Mouse (Mus musculus) layer of hippocampus, postnatal 36 days (tissue): Measurements from ENCODE around the gene Xrcc2. TPM values are rescaled to one million over a fixed set of nuclear protein-coding genes. Genes with fewer than 3 reads are reported as not detected.
"Not testable (repeated sequence)": the region's sequence is repeated elsewhere in the genome, so short reads cannot be mapped to it uniquely, and the experiment has no call there.

Source experiments
- DNase-seq, 2 experiments: peaks; one replicate each; pipeline ENCODE4 v3.0.0; 2022
- total RNA-seq, 2 experiments: library from RNA; stranded (reverse); gene quantifications; 2 replicates each; pipeline ENCODE4 v1.2.3; 2021

Gene Xrcc2
- 1 to 10 TPM; 5.2 to 6.8 TPM for total RNA-seq

DNA sequence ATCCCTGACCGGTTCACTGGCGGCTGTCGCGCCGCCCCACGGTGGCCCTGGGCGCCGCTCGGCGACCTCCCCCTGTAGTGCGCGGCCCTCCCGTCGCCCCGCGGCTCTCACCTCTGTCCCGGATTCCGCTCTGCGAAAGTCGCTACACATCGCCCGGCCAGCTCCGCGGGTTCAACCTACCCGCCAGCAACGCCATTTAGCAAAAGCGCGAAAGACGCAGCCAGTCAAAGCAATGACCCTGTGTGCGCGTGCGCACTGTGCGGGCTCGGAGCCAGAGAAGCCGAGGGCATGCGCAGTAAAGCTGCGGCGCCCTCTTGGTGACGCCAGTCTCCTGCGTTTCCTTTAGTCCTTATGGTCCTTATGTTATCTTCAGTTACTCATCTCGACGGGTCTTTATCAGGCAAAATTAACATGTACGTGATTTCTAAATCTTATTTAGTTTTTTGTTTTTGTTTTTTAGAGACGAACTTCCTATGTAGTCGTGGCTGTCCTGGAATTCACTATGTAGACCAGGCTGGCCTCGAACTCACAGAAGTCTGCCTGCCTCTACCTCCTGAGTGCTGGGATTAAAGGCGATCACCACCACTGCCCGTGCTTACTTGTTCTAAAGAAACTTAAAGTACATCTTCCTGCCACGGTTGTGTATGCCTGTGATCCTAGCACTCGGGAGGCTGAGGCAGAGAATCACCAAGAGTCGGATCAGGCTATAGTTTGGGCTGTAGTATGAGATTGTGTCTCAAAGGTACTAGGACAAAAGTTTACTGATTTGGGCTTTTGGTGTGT is at the start of gene Xrcc2:
Gene Xrcc2 (minus strand): TSS at position 259 of the 783 bp plus-strand sequence.
- DNase-seq: peak; percentile 95 to 96

GRCm38 (mm10) chr5:25754236-25754766 is 48.7 kb upstream of the Xrcc2 start:
- no peak for DNase-seq

- no peak for DNase-seq
Observed at GRCm38 (mm10) chr5:25753556-25754235, 48.1 kb upstream of the Xrcc2 start.

- DNase-seq: no peak
Observed at GRCm38 (mm10) chr5:25752862-25753261, 47.2 kb upstream of the Xrcc2 start.

DNA sequence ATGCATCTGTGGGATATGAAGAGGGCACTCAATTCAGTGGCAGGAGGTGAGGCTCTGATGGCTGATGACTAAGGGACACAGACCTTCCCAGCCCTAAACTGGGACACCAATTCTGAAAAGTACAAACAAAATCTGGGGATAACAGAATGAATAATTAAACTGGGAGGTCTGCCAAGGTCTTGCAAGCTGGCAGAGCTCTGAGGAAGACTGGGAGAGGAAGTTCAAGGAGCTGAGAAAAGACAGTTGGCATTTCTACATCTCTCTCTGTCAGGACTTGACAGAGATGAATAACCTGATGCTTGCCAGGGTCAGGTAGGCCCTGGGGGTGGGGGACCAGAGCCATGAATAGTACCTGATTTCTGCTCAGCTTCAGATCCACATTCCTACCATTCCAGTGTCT is 45.9 kb upstream of the Xrcc2 start:
- DNase-seq: no peak

- DNase-seq: no peak
Observed at GRCm38 (mm10) chr5:25748613-25749012, 43.0 kb upstream of the Xrcc2 start.

DNA sequence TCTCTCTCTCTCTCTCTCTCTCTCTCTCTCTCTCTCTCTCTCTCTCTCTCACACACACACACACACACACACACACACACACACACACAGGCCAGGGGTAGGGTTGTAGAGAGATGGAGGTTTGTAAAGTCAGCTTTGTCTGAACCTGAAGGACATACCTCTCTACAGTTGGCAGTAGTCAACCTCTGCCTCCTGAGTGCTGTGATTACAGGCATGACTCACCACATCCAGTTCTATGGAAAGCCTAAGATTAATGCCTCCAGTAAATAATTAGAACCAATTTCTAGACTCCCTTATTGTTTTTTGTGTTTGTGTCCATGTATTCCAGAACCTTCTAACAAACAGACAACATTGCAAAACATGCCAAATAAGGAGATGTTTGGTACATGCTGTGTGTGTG is 42.3 kb upstream of the Xrcc2 start:
- DNase-seq: no peak

GRCm38 (mm10) chr5:25738902-25739301 is 33.3 kb upstream of the Xrcc2 start:
- not testable (repeated sequence) for DNase-seq

GRCm38 (mm10) chr5:25738448-25738847 is 32.8 kb upstream of the Xrcc2 start:
- DNase-seq: no peak

DNA sequence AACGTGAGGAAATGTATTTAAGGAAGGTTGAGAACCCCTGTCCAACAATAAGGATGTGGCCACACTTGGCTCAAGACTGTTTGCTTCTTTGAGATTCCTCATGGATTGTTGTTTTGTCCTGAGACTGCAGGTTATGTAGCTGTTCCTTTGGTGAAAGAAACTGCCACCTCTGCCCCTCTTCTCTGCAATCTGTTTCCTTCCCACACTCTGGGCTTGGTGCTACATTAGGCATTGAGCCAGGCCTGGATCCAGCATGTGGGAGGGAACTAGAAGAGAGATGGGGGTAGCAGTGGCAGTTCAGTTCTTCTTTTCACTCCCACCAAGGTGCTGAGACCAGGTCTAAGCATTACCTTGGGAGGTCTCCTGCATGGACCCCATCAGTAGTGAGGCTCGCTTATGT is 30.2 kb upstream of the Xrcc2 start:
- DNase-seq: peak; percentile 60 to 66

- peak in 1 of 2 experiments; percentile 51 for DNase-seq
Observed at GRCm38 (mm10) chr5:25734318-25734717, 28.7 kb upstream of the Xrcc2 start.

DNA sequence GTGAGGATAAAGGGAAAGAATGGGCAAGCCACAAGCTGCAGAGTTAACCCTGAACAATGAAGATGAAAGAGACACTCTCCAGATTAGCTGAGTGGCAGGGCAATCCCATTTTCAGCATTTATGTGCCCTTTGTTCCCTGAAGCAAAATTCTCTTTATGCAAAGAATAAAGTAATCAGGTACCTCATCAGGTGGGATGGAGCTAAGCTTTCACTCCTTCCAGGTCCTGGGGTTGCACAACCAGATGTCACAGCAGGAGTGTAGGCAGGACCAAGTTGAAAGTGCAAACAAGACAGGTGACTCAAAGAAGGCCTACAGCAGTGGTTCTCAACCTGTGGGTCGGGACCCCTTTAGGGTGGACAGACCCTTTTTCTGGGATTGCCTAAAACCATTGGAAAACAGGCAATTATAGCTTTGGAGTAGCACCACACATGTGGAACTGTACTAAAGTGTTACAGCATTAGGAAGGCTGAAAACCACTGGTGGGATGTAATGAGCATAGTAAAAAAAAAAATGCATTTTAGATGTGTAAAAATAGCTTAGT is 18.6 kb upstream of the Xrcc2 start:
- no peak for DNase-seq

GRCm38 (mm10) chr5:25723016-25723415 is 17.4 kb upstream of the Xrcc2 start:
- DNase-seq: no peak

DNA sequence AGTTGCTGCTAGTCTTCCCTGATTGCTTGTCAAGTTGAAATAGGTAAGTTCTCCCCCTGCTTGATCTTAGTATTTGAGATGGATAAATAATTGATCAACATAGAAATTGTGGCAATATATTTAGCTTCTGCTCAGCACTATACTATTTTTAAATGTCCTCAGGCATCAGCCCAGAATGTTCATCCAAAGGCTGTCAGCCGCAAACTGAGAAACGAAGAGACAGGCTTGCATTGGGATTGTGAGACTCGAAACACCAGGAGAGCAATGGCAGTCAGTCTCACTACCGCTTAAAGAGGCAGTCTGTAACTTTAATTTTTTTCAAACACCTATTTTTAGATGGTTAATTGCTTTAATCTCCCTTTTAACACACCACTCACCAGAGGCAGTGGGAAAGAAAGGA is 13.8 kb upstream of the Xrcc2 start:
- DNase-seq: no peak

DNA sequence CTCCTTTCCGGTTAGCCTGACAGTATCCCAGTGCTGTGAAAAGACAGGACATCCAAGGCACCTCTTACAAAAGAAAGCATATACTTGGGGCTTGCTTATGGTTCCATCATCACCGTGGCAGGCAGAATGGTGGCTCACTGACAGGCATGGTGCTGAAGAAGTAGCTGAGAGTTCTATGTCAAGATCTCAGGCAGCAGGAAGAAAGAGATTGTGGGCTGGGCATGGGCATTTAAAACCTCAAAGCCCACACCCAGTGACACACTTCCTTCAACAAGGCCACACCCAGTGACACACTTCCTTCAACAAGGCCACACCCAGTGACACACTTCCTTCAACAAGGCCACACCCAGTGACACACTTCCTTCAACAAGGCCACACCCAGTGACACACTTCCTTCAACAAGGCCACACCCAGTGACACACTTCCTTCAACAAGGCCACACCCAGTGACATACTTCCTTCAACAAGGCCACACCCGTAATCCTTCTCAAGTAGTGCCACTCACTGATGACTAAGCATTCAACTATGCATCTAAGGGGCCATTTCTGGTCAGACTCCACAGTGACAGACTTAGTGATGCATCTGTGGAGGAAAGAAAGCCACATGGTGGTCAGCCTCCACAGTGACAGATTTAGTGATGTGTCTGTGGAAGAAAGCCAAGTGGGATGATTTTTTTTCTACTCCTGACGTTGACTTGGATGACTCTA is 7.5 kb upstream of the Xrcc2 start:
- not testable (repeated sequence) for DNase-seq

GRCm38 (mm10) chr5:25704702-25705566 is 691 bp downstream of the Xrcc2 start:
- no peak for DNase-seq

DNA sequence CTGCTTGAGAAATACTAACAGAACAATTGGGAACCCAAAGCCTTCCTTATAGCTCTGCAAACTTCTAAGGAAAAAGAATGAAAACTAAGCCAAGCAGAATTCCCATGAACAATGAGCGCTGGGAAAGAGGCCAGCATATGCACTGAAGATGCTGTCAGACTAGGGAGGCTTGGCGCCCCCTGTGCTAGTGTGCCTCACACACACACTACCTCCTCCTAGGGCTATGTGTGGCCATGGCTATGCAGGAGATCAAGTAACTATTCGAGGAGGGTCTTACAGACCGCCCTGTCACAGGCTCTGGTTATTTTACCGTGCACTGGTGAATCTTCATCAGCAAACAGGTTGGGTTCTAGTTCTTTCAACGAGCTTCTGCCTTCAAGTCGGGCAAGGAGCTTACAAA is 7.7 kb downstream of the Xrcc2 start:
- no peak for DNase-seq

DNA sequence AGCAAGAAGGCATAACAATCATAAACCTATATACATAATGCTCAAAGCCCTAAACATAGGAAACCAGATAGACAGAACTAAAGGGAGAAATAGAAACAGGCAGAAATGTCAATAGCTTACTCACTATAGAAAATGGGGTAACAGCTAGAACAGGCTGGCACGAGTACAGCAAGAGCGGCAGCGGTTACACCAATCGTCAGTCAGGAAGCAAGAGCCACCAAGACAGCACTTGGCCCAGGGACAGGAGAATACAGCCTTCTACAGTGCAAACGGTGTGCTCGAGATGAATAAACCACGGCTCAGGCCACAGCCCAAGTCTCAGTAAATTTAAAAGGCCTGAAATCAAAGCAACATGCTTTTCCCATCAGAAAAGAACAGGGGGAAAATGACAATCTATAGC is 9.4 kb downstream of the Xrcc2 start:
- peak in 1 of 2 experiments; percentile 8 for DNase-seq

GRCm38 (mm10) chr5:25695786-25696185 is 9.8 kb downstream of the Xrcc2 start:
- no peak for DNase-seq

- no peak for DNase-seq
Observed at GRCm38 (mm10) chr5:25671696-25672520, 33.7 kb downstream of the Xrcc2 start.

DNA sequence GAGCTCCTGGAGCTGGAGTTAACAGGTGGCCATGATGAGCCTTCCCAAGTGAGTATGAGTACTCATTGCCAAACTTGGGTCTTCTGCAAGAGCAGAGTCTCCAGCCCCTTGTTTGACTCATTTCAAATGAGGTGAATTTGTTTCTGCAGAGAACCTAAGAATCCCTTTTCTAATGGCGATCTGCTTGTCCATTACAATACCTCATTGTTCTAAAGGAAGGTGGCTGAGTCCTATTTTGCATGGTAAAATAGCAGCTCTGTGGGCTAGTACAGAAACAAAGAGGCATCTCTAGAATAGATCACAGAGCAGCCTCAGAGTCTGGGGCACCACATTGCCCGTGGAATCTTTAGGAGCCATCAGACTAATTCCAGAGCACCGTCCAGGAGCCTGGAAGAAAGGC is 34.6 kb downstream of the Xrcc2 start:
- no peak for DNase-seq
